Mouse (Mus musculus) myocyte (in vitro differentiated cells): ENCODE results near the gene Map2k3.

ENCODE experiments used
- CEBPB ChIP-seq: IDR thresholded peaks from 2 replicates; pipeline ENCODE4 v1.6.1; 2011; ENCODE audit warnings: mild to moderate bottlenecking, moderate library complexity; ENCODE audit not compliant: poor library complexity, insufficient read depth, severe bottlenecking
- MAX ChIP-seq: IDR thresholded peaks from one replicate; pipeline ENCODE4 v1.6.1; 2011; ENCODE audit warnings: low read depth, mild to moderate bottlenecking, control low read depth
- MYOD1 ChIP-seq, 3 experiments: IDR thresholded peaks; one replicate each; pipeline ENCODE4 v1.6.1; 2011; ENCODE audit warnings: control low read depth in 2 of 3, low read depth in 2 of 3, mild to moderate bottlenecking in 2 of 3, moderate library complexity in 1 of 3; ENCODE audit not compliant: insufficient read length in 2 of 3, control insufficient read depth in 1 of 3
- MYOG ChIP-seq, 3 experiments: IDR thresholded peaks; one replicate each; pipeline ENCODE4 v1.6.1; 2011; ENCODE audit warnings: control low read depth in 2 of 3, low read depth in 2 of 3, mild to moderate bottlenecking in 2 of 3; ENCODE audit not compliant: insufficient read length in 2 of 3, control insufficient read depth in 1 of 3, insufficient read depth in 1 of 3
- POLR2A ChIP-seq: IDR thresholded peaks from one replicate; pipeline ENCODE4 v1.6.1; 2011; ENCODE audit warnings: low read depth, mild to moderate bottlenecking, control low read depth, moderate library complexity; ENCODE audit not compliant: insufficient read length
- TCF12 ChIP-seq: IDR thresholded peaks from one replicate; pipeline ENCODE4 v1.6.1; 2011; ENCODE audit warnings: mild to moderate bottlenecking, control low read depth; ENCODE audit not compliant: poor library complexity, insufficient read depth, severe bottlenecking
- USF1 ChIP-seq: IDR thresholded peaks from one replicate; pipeline ENCODE4 v1.6.1; 2011; ENCODE audit warnings: low read depth, mild to moderate bottlenecking, control low read depth, moderate library complexity

GRCm38 (mm10) chr11:60939487-60939886 is 7.7 kb downstream of the Map2k3 start:
- TF ChIP-seq CEBPB, result no peak
- TF ChIP-seq POLR2A, result no peak
- TF ChIP-seq MYOD1 (IDR thresholded peaks at IDR 0.05; ENCODE audit: control insufficient read depth in 1 of 3, insufficient read length in 2 of 3, low read depth in 2 of 3), result peak in 1 of 3 experiments; percentile 35
- TF ChIP-seq MYOG (IDR thresholded peaks at IDR 0.05; ENCODE audit: control insufficient read depth in 1 of 3, insufficient read depth in 1 of 3, insufficient read length in 2 of 3, low read depth in 2 of 3), result peak in 1 of 3 experiments; percentile 27
- no peak for TF ChIP-seq USF1
- TF ChIP-seq TCF12, result no peak
- TF ChIP-seq MAX, result no peak
